Mouse (Mus musculus): ENCODE measurements around the gene Fhl2.
"Not testable (repeated sequence)": the region's sequence is repeated elsewhere in the genome, so short reads cannot be mapped to it uniquely, and the experiment has no call there.

The Fhl2 gene

DNA sequence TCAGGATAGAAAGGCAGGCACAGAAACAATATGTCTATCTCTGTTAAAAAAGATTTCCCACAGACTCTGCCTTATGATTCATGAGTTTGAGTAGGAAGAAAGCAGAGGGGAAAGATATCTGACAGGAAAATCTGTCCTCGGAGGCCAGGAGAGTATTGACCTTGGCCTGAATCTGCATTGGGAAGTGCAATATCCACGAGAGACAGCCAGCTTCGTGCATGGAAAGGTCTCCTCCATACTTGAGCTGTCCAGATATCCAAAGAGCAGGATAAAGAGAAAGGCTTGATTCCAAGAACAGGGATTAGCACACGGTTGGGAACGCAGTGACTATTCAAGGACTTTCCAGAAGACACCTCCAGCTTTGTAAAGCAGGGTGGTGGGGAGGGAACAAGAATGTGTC, 43.2 kb downstream of the Fhl2 start:
- no peak for DNase-seq (ENCODE audit: low read depth, low spot score)

DNA sequence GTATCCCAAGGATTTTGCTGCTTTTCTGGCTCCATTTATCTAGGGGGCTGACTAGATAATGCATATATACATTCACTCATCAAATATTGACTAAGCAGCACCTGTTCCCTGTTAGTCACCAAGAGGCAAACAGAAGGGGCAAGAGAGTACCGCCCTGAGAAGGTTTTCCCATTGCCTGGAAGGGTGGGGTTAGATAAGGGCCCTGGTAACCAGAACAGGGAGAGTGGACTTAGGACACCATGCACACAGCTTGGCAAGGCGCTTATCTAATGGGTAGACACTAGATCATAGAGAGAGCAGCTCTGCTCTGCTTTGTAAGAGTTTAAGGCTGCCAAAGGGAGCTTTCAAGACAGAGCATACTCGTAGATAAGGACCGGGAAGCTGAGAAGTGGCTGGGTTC, 44.2 kb downstream of the Fhl2 start:
- no peak for DNase-seq (ENCODE audit: low read depth, low spot score)

DNA sequence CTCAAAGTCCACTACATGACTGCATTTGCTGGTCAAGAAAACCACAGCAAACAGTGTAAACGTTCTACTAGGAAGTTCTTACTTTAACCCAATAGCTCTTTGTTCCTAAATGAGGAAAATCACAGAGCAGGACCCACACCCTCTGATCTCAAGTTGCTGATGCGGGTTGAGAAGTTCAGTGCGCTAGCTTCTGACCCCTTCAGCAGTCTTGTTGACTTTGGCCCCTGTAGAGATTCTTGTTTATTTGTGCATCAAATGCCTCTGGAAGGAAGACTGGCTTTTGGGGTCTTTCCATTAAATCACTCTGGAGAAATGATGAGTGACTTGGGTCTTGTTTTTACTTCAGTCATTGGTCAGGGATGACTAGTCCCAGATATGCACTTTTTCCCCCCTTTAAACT, 46.6 kb downstream of the Fhl2 start:
- DNase-seq (ENCODE audit: low read depth, low spot score): no peak

DNA sequence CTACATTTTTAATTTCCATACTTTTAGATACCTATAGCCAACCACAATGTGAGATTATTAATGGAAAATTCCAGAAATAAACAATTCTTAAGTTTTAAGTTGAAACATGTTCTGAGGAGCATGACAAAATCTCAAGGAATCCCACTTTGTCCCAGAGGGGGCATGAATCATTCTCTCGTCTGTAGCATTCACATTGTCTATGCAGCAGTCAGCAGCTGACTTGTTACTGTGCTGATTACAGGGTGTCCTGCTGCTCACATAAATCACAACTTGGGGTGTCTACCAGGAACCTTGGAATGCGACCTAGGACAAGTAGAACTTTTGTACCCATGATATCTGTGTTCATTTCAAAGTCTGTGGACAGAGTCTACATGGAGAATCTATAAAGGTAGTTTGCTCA, 49.3 kb downstream of the Fhl2 start:
- DNase-seq (ENCODE audit: low read depth, low spot score): no peak

DNA sequence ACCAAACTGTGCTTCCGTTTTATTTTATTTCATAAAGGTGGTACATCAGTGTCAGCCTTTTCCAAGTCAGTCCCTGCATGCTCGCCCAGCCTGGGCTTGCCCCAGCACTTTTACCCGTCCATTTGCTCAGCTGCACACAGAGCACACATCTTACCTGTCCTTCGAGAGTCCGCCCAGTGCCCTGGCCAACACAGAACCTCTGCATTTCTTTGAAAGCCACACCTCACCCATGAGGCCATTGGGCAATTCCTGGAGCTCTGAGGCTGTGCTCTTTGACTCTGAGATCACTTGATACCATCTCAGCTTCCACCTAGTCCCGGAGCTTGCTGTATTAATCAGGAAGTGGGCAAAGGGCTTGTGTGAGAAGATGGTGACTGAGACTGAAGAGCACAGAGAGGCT, 51.4 kb downstream of the Fhl2 start:
- no peak for DNase-seq (ENCODE audit: low read depth, low spot score)

DNA sequence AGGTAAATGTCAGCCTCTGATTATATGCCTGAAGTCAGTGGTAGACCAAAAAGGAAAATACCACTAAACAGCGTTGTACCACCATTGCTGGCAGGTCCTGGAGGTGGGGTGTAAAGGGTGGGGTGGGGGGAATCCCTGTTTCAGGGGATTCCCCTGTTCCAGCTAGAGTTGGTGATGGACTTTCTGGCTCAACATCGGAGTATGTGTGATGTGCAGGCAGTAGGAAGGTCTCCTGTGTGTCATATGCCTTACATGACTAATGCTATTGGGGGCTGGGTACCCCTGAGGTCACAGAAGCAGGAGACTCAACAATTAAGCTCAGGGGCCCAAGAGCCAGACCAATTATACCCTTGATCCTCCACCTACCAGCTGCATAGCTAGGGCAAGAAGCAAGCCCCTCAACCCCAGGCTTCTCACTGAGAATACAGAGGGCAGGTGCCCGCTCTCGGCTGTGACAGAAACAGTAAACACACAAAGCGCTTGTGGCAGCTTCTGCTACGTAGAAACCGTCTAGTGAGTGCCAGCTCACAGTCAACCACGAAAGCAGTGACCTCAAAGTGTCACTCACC, 52.4 kb downstream of the Fhl2 start:
- DNase-seq (ENCODE audit: low read depth, low spot score): no peak

DNA sequence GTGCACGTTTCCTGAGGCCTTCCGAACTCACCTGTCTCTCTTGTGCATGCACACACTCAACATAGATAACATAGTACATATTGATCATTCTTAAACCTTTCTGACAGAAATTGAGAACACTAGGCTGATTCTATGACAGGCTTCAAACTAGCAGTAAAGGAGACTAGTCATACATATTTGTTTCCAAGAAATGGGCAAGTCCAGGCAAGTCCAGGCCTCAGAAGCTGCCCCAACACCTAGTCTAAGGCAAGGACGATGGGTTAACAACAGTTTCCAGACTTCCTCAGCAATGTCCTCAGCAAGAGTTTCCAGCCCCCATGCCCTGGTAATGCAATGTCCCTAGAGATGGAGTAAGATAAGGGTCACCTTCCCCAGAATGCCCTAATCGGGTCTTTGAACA, 53.0 kb downstream of the Fhl2 start:
- no peak for DNase-seq (ENCODE audit: low read depth, low spot score)

DNA sequence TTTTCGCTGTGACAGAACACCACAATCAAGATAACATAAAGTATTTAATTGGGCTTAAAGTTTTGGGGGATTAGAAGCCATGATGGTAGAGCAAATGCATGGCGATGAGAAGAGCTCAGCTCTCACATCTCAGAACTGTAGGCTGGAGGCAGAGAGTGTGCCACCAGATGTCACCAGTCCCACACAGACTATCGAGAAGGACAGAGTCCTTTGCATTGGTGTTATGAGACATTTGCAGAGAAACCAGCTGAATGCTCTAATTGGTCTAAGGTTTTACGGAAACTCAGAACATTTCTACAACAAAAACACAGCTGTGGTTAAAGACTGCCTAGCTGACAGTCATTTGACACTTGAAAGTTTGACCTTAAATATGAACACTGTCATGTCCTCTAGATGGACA, 53.5 kb downstream of the Fhl2 start:
- DNase-seq (ENCODE audit: low read depth, low spot score): no peak

DNA sequence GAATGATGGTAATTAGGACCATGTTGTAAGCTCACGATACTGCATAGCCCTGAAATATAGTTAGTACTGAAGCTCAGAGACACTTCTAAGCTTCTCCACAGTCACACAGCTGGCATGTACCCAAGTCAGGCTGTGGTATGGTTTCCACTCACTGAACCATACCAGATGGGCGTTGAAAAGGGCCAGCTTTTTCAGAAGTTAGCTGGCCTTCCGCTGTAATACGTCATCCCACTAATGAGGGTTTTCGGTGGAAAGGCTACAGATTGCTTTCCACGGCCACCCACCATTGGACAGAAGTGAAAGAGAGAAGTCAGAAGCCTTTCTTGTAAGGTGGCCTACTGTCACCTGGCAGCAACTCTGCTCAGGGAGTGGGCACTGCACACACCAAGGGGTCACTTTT, 53.9 kb downstream of the Fhl2 start:
- DNase-seq (ENCODE audit: low read depth, low spot score): no peak

DNA sequence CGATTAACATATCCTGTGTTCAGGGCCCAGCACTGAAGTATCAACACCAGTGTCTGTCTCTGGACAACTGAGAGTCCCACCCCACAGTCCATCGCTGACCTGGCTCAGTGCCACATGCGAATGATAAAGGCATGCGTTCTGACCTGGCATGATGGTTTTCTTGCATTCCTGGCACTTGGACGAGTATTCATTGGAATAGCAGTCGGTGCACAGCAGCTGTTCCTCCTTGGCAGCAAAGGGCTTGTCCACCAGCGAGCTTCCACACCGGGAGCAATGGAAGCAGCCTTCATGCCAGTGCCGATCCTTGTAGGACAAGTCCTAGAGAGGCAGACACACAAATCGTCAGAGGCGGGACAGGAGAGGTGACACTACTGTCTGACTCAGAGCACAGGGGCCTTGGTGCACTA, 55.2 kb downstream of the Fhl2 start:
- no peak for DNase-seq (ENCODE audit: low read depth, low spot score)

DNA sequence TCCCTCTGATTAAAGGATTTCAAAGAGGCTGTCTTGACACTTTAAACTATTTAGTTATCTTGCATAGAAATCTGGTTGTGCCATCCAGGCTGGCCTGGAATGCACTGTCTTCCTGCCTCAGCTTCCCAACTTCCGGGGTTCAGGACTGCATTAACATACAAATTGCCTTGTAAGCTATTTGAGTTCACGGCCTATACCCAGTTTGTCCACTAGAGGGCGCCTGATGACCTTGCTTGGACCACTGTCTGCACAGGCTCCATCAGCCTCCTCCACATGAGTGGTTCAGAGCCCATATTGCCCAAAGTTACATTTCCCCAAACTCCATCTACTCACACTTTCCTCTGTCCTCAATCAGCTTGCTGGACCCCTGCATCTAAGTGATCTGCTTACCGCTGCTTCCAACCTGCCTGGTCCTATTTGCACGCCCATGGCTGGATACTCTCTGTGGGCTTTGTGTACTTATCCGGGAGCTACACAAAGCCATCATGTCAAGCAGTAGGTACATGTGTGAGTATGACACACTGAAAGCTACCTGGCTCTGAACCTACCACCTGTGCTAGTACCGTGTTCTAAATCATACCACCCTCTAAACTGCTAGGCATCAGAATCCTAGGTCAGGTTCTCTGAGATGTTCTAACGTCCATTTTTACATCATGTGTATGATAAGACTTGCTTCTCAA, 57.1 kb downstream of the Fhl2 start:
- DNase-seq (ENCODE audit: low read depth, low spot score): peak; percentile 97

DNA sequence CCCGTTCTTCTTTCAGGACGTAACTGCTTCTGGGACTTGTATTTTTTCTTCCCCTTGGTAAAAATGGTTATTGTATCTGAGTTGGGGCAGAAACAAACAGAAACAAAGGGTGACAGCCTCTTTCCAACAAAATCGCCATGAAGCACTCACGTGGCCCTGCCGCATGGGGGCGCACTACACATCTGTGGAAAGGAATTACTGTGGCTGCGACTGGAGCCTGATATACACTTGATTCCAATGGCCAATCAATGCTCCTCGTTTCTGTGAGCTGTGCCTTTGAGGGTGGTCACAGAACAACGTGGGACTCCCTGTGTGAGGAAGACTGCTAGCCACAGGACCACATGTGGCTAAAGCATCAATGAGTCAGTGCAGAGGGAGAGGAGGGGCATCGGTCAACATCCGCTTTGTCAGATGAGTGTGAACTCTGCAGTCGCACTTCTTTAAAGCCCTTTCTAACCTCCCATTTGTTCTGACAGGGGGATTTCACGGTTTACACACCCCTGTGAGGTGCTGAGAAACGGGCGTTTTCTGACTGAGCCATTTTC, 58.4 kb downstream of the Fhl2 start:
- DNase-seq (ENCODE audit: low read depth, low spot score): peak; percentile 79

DNA sequence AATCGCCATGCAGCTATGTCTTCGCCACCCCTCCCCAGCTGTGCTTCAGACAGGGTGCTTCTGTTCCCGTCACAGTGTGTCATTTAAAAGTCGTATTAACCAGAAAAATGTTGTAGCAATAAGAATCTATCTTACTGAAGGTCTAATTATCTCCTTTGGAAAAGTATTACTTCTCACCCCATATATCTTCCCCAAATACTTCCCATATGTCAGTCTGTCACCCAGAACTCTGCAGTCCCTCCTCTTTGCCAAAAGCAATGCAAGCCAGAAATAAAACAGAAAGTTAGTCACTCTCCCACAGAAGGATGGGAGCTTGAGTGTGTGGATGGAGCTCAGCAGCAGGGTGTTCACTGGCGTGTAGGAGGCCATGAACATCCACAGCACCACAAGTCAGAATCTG, 59.5 kb downstream of the Fhl2 start:
- DNase-seq (ENCODE audit: low read depth, low spot score): no peak

DNA sequence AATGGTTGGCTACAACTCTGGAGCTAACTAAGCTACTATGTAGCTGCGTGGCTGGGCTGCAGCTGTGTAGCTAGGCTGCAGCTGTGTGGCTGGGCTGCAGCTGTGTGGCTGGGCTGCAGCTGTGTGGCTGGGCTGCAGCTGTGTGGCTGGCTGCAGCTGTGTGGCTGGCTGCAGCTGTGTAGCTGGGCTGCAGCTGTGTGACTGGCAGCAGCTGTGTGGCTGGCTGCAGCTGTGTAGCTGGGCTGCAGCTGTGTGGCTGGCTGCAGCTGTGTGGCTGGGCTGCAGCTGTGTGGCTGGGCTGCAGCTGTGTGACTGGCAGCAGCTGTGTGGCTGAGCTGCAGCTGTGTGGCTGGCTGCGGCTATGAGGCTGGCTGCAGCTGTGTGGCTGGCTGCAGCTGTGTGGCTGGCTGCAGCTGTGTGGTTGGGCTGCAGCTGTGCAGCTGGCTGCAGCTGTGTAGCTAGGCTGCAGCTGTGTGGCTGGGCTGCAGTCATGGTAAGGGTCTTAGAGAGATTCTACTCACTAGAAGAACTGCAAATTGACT, 60.2 kb downstream of the Fhl2 start:
- DNase-seq (ENCODE audit: low read depth, low spot score): not testable (repeated sequence)

DNA sequence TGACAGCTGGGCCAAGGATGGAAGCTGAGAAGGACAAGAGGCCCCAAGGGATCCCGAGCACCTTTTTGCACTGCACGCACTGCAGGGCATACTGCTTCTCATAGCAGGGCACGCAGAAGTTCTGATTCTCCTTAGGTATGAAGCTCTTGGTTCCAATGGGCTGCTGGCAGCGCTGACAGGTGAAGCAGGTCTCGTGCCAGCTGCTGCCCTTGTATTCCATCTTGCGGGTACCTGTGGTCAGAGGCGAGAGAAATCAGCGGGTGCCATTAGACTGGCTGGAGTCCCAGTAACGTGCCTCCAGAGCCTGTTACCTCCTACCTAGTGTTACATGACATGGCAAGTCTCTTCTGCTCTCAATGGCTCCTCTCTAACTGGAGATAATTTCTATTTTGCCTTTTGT, 65.2 kb downstream of the Fhl2 start:
- DNase-seq (ENCODE audit: low read depth, low spot score): no peak

DNA sequence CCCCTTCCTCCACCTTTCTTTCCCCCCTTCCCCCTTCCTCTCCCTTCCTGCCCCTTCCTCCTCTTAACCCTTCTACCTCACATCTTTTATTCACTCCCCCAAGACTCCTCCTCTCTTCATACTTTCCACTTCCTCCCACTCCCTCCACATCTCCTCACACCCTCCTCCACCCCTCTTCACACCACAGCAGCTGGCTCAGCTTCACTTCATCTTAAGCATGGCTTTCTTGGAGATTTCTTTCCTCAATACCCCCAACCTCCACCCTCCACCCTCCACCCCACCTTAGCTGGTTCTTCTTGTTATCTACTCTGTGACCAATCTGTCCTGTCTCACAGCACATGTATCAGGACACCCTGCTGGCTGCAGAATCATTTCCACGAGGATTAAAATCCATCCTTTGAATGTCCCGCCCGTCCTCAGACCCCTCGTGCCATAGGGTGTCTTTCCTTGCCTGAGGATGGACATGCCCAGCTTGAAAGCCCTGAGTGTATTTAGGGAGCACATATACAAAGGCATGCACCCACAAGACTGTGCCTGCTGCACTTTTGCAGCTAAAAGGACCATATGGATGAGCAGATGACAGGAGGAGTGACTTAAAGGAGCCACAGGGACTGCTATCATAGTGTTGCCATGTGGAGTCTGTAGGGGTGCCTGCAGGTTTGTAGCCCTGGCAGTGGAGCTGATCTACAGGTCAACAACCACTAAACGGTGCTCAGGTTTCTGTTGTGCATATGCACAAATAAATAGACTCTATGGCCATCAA, 66.4 kb downstream of the Fhl2 start:
- no peak for DNase-seq (ENCODE audit: low read depth, low spot score)

DNA sequence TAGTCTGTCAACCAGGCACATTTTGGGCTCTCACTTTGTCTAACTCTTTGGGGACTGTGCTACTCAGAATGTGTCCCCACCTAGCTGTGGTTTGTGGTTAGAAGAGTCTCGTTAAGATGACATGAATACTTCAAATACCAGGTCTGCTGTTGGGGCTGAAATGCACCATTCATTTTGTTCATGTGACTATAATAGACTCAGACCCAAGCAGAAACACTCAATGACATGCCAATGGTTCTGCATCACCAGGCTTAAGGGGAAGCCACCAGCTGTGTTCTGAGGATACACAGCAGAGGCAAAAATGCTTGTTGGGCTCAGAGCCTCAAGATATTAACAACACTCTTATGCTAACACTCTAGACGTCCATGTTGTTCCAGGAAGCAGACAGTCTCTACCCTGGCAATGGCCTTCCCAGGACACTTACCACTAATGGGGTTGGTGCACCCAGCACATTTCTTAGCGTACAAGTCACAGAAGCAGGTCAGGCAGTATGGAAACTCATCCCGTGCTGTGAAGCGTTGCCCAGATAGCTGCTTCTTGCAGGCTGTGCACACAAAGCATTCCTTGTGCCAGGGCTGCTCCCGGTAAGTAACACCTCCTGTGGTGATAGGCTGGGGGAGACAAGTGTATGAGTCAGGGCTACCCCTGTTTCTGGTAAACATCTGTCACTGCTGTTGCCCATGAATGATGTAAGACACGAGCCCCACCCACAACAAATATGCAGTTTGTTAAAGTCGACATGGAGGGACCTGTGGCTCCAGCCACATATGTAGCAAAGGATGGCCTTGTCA, 68.8 kb downstream of the Fhl2 start:
- DNase-seq (ENCODE audit: low read depth, low spot score): no peak

DNA sequence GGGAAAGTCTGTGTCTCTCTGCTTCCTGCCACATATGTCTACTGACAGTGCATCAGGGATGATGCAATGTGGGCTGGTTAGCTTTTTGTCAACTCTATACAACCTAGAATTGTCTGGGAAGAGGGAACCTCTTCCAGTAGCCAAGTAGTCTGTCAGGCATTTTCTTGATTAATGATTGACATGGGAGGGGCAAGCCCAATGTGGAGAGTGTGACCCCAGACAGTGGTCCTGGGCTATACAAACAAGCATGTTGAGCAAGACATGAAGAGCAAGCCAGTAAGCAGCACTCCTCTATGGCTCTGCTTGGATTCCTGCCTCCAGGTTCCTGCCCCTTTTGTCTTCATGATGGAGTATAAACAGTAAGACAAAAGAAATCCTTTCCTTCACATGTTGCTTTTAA, 69.6 kb downstream of the Fhl2 start:
- DNase-seq (ENCODE audit: low read depth, low spot score): no peak

DNA sequence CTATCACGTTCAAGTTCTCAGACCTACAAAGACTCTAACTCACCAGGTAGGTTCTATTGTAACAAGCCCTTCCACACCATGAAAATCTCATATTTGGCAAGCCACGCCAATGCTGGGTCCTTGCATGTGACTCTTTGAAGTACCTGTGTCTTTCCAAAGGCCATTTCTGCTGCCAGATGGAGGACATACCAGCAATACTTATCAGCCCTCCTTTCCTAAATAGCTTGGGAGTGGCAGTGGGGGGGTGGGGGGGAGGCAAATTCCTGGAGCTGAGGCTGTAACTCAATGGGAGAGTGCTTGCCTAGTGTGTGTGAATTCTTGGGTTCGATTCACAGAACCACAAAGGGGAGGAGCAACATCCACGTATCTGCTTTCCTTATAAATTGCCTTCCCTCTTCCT, 72.1 kb downstream of the Fhl2 start:
- no peak for DNase-seq (ENCODE audit: low read depth, low spot score)

DNA sequence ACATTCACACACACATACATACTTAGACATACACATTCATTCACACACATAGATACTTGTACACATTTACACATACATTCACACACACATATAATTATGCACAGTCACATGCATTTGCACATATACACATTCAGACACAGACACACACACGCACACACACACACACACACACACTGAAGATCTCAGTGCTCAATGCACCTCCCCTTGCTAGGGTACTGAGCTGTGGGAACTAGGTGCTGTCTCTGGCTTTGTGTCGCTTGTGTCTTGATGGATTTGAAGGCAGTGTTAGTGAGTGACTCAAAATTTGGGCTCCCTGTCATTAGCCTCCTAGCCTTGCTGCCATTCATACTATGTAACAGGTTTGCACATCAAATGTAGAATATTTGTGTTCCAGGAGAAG, 74.2 kb downstream of the Fhl2 start:
- no peak for DNase-seq (ENCODE audit: low read depth, low spot score)

DNA sequence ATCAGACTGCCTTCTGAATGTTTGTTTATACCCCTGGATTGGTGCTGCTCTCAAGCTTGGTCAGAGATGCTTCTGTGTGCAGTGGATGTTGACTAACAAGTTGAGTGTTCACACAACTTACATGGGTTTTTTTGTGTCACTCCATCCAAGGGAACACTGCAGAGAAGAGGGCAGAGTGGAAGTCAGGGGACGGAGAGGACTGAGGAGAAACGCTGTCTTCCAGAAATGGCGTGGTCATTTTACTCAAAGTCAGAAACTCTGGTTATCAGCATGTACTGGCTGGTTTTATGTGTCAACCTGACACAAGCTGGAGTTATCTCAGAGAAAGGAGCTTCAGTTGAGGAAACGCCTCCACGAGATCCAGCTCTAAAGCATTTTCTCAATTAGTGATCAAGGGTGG, 75.8 kb downstream of the Fhl2 start:
- DNase-seq (ENCODE audit: low read depth, low spot score): no peak

DNA sequence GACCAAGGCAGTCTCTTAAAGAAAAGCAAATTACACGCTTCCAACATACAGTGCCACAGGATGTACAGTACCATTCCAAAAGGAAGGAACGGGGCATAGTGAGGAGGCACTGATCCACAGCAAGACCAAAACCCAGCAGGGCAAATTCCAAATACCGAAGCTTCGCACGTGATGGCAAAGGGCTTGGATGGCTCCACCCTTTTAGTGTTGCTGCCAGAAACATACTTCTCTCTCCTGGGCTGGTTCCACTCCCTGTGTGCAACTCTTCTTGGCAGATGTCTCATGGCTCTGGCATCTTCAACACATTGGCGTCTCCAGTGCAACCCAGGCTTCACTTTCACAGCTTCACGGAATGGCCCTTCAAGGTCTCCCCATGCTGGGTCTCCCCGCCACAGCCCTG, 79.3 kb downstream of the Fhl2 start:
- no peak for DNase-seq (ENCODE audit: low read depth, low spot score)
